Mouse (Mus musculus) ES-E14 (cell line): ENCODE results near the gene Ccna2.

Experiments
- HCFC1 ChIP-seq: IDR thresholded peaks from 2 replicates; pipeline ENCODE4 v1.6.1; 2012; ENCODE audit warnings: low read length, inconsistent platforms, borderline replicate concordance; ENCODE audit not compliant: insufficient read depth
- ZNF384 ChIP-seq: IDR thresholded peaks from 2 replicates; pipeline ENCODE4 v1.6.1; 2012; ENCODE audit warnings: low read depth, low read length, inconsistent platforms

- TF ChIP-seq HCFC1 = no peak
- no peak for TF ChIP-seq ZNF384
Observed at GRCm38 (mm10) chr3:36533201-36533672, 38.7 kb downstream of the Ccna2 start.
